Mouse (Mus musculus): ENCODE measurements at regions not wholly inside any gene's neighbourhood (a gene's known extent, or its start where the extent isn't known, plus 50 kb on each side); places are given as distances from the start of the nearest gene placed in this dataset.

- no peak for DNase-seq (ENCODE audit: low spot score in 2 of 2)
Observed at GRCm38 (mm10) chr6:31106856-31107359, 148.0 kb upstream of the Klf14 start.

GRCm38 (mm10) chr6:31107360-31107759 lies 148.5 kb upstream of the Klf14 start:
- DNase-seq (ENCODE audit: low spot score in 2 of 2) = no peak

- no peak for DNase-seq (ENCODE audit: low spot score in 2 of 2)
Observed at GRCm38 (mm10) chr6:31107916-31108685, 149.2 kb upstream of the Klf14 start.

GRCm38 (mm10) chr6:31109604-31110003 lies 150.7 kb upstream of the Klf14 start:
- DNase-seq (ENCODE audit: low spot score in 2 of 2) = no peak

- DNase-seq (ENCODE audit: low spot score in 2 of 2) = no peak
Observed at GRCm38 (mm10) chr6:31112293-31113077, 153.6 kb upstream of the Klf14 start.

- no peak for DNase-seq (ENCODE audit: low spot score in 2 of 2)
Observed at GRCm38 (mm10) chr6:31113558-31114326, 154.9 kb upstream of the Klf14 start.

- no peak for DNase-seq (ENCODE audit: low spot score in 2 of 2)
Observed at GRCm38 (mm10) chr6:31114336-31115335, 155.8 kb upstream of the Klf14 start.

GRCm38 (mm10) chr6:31115566-31115965 lies 156.7 kb upstream of the Klf14 start:
- no peak for DNase-seq (ENCODE audit: low spot score in 2 of 2)

GRCm38 (mm10) chr6:31116365-31116764 lies 157.5 kb upstream of the Klf14 start:
- DNase-seq (ENCODE audit: low spot score in 2 of 2) = no peak

- DNase-seq (ENCODE audit: low spot score in 2 of 2) = no peak
Observed at GRCm38 (mm10) chr6:31117666-31118065, 158.8 kb upstream of the Klf14 start.

GRCm38 (mm10) chr6:31121008-31121407 lies 162.1 kb upstream of the Klf14 start:
- no peak for DNase-seq (ENCODE audit: low spot score in 2 of 2)

GRCm38 (mm10) chr6:31122895-31123294 lies 164.0 kb upstream of the Klf14 start:
- no peak for DNase-seq (ENCODE audit: low spot score in 2 of 2)

- no peak for DNase-seq (ENCODE audit: low spot score in 2 of 2)
Observed at GRCm38 (mm10) chr6:31123342-31123990, 164.6 kb upstream of the Klf14 start.

- DNase-seq (ENCODE audit: low spot score in 2 of 2) = no peak
Observed at GRCm38 (mm10) chr6:31124076-31124475, 165.2 kb upstream of the Klf14 start.

- DNase-seq (ENCODE audit: low spot score in 2 of 2) = no peak
Observed at GRCm38 (mm10) chr6:31124872-31125271, 166.0 kb upstream of the Klf14 start.

- peak; percentile 61 to 76 for DNase-seq (ENCODE audit: low spot score in 2 of 2)
Observed at GRCm38 (mm10) chr6:31125328-31126118, 166.6 kb upstream of the Klf14 start.

GRCm38 (mm10) chr6:31126131-31126871 lies 167.4 kb upstream of the Klf14 start:
- peak; percentile 60 to 63 for DNase-seq (ENCODE audit: low spot score in 2 of 2)

GRCm38 (mm10) chr6:31129170-31129569 lies 170.3 kb upstream of the Klf14 start:
- DNase-seq (ENCODE audit: low spot score in 2 of 2) = no peak

GRCm38 (mm10) chr6:31129987-31130386 lies 171.1 kb upstream of the Klf14 start:
- DNase-seq (ENCODE audit: low spot score in 2 of 2) = no peak

Data from spleen, postnatal 10 days (tissue).